Mouse (Mus musculus) embryonic facial prominence, embryonic 13.5 days (tissue): ENCODE data around the gene Kif14. TPM values are rescaled to one million over a fixed set of nuclear protein-coding genes. Genes with fewer than 3 reads are reported as not detected.
A peak's percentile ranks its signal among the peaks of the same experiment; 100 is the strongest.

Source experiments
- ATAC-seq: fragments of 200-750 bp; cut with Nextera tagmentation; 2 replicates; pipeline ENCODE4 v1.8.0; 2017; ENCODE audit warnings: low read depth; ENCODE audit not compliant: insufficient number of reproducible peaks, insufficient read depth, low FRiP score, low TSS enrichment
- H3K27ac ChIP-seq: fragments of 300-500 bp; sonication (generic); 2 replicates; pipeline ENCODE4 v1.5.1; 2015; ENCODE audit warnings: moderate library complexity, mild to moderate bottlenecking, inconsistent platforms
- H3K27me3 ChIP-seq: fragments of 300-500 bp; sonication (generic); 2 replicates; pipeline ENCODE4 v1.6.1; 2015; ENCODE audit warnings: mild to moderate bottlenecking, inconsistent platforms
- H3K36me3 ChIP-seq: fragments of 300-500 bp; sonication (generic); 2 replicates; pipeline ENCODE4 v1.6.1; 2015; ENCODE audit warnings: mild to moderate bottlenecking, inconsistent platforms
- H3K4me1 ChIP-seq: fragments of 300-500 bp; sonication (generic); 2 replicates; pipeline ENCODE4 v1.6.1; 2015; ENCODE audit warnings: inconsistent platforms
- H3K4me2 ChIP-seq: fragments of 300-500 bp; sonication (generic); 2 replicates; pipeline ENCODE4 v1.6.1; 2015; ENCODE audit warnings: moderate library complexity, mild to moderate bottlenecking, inconsistent platforms
- H3K4me3 ChIP-seq: fragments of 300-500 bp; sonication (generic); 2 replicates; pipeline ENCODE4 v1.5.1; 2015; ENCODE audit warnings: mild to moderate bottlenecking, inconsistent platforms
- H3K9ac ChIP-seq: fragments of 300-500 bp; sonication (generic); 2 replicates; pipeline ENCODE4 v1.6.1; 2015; ENCODE audit warnings: mild to moderate bottlenecking, inconsistent platforms
- H3K9me3 ChIP-seq: fragments of 300-500 bp; sonication (generic); 2 replicates; pipeline ENCODE4 v1.6.1; 2016; ENCODE audit warnings: inconsistent platforms
- WGBS: fragments of 180-500 bp; shearing (Covaris S2); methylation state at CpG from one replicate; pipeline ENCODE4 v1.1.7; 2015; ENCODE audit warnings: mixed read lengths; 5-methylcytosine and 5-hydroxymethylcytosine counted together
- polyA plus RNA-seq: library from polyadenylated mRNA; unstranded; fragments of >200 nt; fragmentation: Nextera tagmentation; extraction: Ambion mirVana; gene quantifications from 2 replicates; pipeline ENCODE4 v1.2.1, GENCODE M21; 2015

Kif14 gene
- polyA plus RNA-seq, 1 experiment from 2014 or later, result 7.2 TPM

DNA sequence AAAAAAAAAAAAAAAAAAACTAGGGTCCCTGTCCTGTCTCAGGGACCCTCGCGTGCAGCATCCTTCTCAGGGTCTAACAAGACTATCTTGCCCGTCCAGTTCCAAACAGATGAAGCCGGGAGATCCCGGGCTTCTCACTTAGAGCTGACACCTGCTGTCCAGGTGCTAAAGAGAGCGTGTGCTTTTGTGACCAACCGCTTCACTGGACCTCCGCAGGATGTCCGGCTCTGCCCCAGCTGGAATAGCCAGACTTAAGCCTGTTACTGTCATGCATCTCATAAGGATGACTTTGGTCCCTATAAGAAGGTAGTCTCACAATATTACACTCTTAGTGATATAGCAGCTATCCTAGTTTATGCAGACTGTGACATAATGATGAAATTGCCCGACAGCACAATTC is 105.4 kb downstream of the Kif14 start:
- H3K4me3 ChIP-seq, result no peak overlapping the region
- H3K27ac ChIP-seq, result no peak overlapping the region
- H3K9me3 ChIP-seq, result no peaks in the 10 kb centered on the region
- no peak overlapping the region for H3K4me2 ChIP-seq
- peaks cover 5% of the 10 kb centered on the region for H3K4me1 ChIP-seq
- H3K27me3 ChIP-seq, result peaks cover 11% of the 10 kb centered on the region
- no peak for ATAC-seq
- WGBS, result 76% methylated on average over 10 of the region's 10 CpGs
- no peak overlapping the region for H3K9ac ChIP-seq
- H3K36me3 ChIP-seq, result no peaks in the 10 kb centered on the region

GRCm38 (mm10) chr1:136577890-136578663 is 111.9 kb downstream of the Kif14 start:
- Histone ChIP-seq H3K4me2 (peak overlapping the region; percentile 27), H3K4me3 (no peak overlapping the region), H3K4me1 (peaks cover 13% of the 10 kb centered on the region), H3K27ac (no peak overlapping the region), H3K9me3 (no peaks in the 10 kb centered on the region), H3K9ac (no peak overlapping the region), H3K27me3 (peaks cover 3% of the 10 kb centered on the region; the same call in 1 of the 2 replicates), H3K36me3 (no peaks in the 10 kb centered on the region)
- no peak for ATAC-seq
- WGBS, result 32% methylated on average over 16 of the region's 16 CpGs

GRCm38 (mm10) chr1:136579360-136579759 is 113.2 kb downstream of the Kif14 start:
- Histone ChIP-seq H3K4me2 (no peak overlapping the region), H3K4me3 (no peak overlapping the region), H3K27me3 (peaks cover 3% of the 10 kb centered on the region; the same call in 1 of the 2 replicates), H3K36me3 (no peaks in the 10 kb centered on the region), H3K9ac (no peak overlapping the region), H3K27ac (no peak overlapping the region), H3K4me1 (peaks cover 13% of the 10 kb centered on the region), H3K9me3 (no peaks in the 10 kb centered on the region)
- no peak for ATAC-seq
- WGBS, result 65% methylated on average over 14 of the region's 14 CpGs

- H3K27ac ChIP-seq, result no peak overlapping the region
- ATAC-seq, result no peak
- H3K4me1 ChIP-seq, result peaks cover 13% of the 10 kb centered on the region
- WGBS, result 86% methylated on average over 8 of the region's 8 CpGs
- H3K4me3 ChIP-seq, result no peak overlapping the region
- H3K9ac ChIP-seq, result no peak overlapping the region
- H3K4me2 ChIP-seq, result no peak overlapping the region
- H3K36me3 ChIP-seq, result no peaks in the 10 kb centered on the region
- peaks cover 3% of the 10 kb centered on the region; the same call in 1 of the 2 replicates for H3K27me3 ChIP-seq
- H3K9me3 ChIP-seq, result no peaks in the 10 kb centered on the region
Observed at GRCm38 (mm10) chr1:136580266-136580665, 114.1 kb downstream of the Kif14 start.

Other genes with a start within 250 kb of the Kif14 start
- 18.7 and 22.7 TPM in 2 replicates for gene Inava, start 232.1 kb upstream of the Kif14 start, polyA plus RNA-seq
- gene Gpr25, start 205.5 kb upstream of the Kif14 start, polyA plus RNA-seq, result 0.21 TPM in 1 of 2 replicates, not detected in the other
- 12.3 and 13.9 TPM in 2 replicates for gene Camsap2, start 120.2 kb upstream of the Kif14 start, polyA plus RNA-seq
- gene Ddx59, start 51.1 kb upstream of the Kif14 start, polyA plus RNA-seq, result 20.2 and 21.9 TPM in 2 replicates
- 25.6 and 26.8 TPM in 2 replicates for gene Zfp281, start 158.6 kb downstream of the Kif14 start, polyA plus RNA-seq